Mouse (Mus musculus): ENCODE data around the gene Tnr.

The Tnr gene

DNA sequence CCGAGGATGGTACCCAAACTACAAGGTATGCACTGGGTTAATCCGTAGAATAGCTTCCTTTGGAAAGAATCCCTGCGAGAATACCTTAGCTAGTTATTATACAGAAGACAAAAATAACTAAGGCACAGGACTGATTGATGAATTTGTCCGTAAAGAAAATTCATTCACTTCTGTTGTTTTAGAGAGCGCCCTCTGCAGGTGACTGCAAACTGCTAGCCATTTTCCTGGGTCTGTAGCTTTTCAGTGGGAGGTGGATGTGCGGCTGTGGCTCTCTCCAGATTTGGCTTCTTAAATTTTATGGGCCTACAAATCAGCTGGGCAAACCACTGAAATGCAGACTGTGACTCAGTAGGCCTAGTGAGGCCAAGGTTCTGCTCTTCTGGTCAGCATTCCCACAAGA, 42.5 kb downstream of the Tnr start:
- no peak for DNase-seq (ENCODE audit: extremely low read depth, low read depth)

GRCm38 (mm10) chr1:159567171-159567570, 43.6 kb downstream of the Tnr start:
- DNase-seq (ENCODE audit: extremely low read depth, low read depth), result no peak

- no peak for DNase-seq (ENCODE audit: extremely low read depth, low read depth)
Observed at GRCm38 (mm10) chr1:159570270-159570669, 46.7 kb downstream of the Tnr start.

GRCm38 (mm10) chr1:159570831-159571230, 47.3 kb downstream of the Tnr start:
- DNase-seq (ENCODE audit: extremely low read depth, low read depth), result no peak

GRCm38 (mm10) chr1:159571951-159572350, 48.4 kb downstream of the Tnr start:
- DNase-seq (ENCODE audit: extremely low read depth, low read depth), result no peak

- DNase-seq (ENCODE audit: extremely low read depth, low read depth), result no peak
Observed at GRCm38 (mm10) chr1:159573116-159573515, 49.5 kb downstream of the Tnr start.

- DNase-seq (ENCODE audit: extremely low read depth, low read depth), result no peak
Observed at GRCm38 (mm10) chr1:159574661-159575060, 51.1 kb downstream of the Tnr start.

DNA sequence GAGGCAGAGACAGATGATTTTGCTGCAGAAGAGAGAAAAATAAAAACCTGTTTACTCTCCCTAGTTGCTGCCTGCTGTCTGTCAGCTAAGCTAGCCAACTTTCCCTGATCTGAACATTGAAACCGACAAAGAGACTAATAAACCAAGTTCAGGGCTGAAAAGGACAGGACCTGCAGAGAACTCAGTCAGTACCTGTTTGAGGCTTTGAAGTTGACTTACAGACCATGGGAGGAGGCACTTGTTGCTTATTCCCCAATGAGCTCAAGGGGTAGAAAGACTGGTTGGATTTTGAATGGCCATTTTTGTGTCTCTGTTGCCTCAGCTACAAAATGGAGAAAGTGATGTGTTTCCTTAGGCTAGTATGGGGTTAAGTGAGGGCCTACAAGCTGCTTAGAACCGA, 52.7 kb downstream of the Tnr start:
- DNase-seq (ENCODE audit: extremely low read depth, low read depth), result no peak

DNA sequence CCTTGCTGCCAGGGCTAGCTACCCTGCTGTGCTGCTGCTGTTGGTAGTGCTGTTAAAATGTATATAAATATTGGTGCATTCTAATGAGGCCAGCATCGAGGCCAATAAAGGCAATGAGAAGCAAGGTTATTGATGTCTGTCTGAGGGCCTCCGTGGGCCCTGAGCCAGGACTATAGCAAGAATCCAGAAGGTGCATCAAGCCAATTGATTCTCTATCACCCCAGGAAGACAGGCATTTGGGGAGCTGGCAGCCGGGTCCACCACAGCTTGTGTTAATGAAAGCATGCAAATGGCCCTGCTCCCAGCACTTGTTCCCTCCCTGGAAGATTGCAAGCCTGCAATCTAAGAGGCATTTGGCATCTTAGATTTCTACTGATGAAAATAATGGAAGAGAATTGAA, 54.8 kb downstream of the Tnr start:
- no peak for DNase-seq (ENCODE audit: extremely low read depth, low read depth)

- no peak for DNase-seq (ENCODE audit: extremely low read depth, low read depth)
Observed at GRCm38 (mm10) chr1:159580335-159580921, 56.9 kb downstream of the Tnr start.

DNA sequence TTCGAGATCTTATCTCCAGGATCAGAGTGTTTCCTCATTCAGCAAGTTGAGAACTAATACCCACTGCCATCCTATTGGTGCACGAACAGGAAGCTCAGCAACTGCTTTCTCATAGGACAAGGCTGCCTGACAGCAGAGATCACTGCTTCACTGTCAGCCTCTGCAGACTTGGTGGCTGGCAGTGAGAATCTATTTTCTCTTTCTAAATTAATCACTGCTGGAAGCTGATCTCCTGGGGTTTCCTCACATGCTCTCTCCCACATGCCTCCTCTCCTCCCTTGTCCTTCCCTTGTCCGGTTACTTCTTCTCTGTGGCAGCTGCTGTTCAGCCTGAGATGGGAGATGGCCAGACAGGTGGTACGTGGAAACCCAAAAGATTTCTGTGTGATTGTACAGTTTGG, 60.3 kb downstream of the Tnr start:
- no peak for DNase-seq (ENCODE audit: extremely low read depth, low read depth)

GRCm38 (mm10) chr1:159588741-159589140, 65.2 kb downstream of the Tnr start:
- DNase-seq (ENCODE audit: extremely low read depth, low read depth), result no peak

DNA sequence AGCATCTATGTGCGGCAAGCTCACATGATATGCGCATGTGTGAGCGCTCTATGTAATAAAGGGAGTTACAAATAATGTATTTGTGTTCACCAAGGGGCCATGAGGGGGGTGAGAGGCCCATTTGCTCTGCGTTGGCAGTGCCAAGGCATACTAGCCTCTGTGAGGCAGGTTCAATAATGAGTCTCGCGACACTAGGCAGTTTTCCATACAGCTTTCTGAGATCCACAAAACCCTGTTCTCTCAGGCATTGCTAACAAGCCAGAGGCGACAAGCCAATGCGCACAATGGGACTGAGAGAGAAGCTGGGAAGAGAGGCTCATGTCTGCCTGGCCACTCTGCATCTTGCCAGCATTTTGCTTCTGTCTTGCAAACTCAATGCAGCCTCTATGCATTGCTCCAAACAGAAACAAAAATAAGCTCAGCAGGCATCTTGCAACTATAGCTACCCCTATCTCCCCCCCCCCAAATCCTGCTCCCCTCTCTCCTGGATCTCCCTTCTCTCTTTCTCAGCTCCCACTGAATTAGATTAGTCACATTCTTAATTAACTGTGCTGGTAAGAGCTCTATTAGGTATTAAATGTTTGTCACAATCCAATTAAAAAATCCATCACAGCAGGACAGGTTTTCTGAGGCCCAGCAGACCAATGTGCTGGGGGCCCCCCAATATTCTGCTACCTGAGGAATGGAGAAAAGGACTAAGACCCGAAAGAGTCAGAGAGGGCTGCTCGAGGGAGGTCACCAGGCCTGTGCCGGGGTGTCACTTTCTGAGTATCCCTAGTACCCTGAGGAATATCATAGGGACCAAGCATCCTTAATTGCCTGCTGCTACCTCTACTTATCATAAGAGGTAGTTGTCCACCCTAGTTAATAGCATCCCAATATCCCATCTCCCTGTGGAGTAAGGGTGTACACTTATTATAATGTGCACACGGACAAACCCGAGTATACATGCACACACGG, 70.8 kb downstream of the Tnr start:
- no peak for DNase-seq (ENCODE audit: extremely low read depth, low read depth)

DNA sequence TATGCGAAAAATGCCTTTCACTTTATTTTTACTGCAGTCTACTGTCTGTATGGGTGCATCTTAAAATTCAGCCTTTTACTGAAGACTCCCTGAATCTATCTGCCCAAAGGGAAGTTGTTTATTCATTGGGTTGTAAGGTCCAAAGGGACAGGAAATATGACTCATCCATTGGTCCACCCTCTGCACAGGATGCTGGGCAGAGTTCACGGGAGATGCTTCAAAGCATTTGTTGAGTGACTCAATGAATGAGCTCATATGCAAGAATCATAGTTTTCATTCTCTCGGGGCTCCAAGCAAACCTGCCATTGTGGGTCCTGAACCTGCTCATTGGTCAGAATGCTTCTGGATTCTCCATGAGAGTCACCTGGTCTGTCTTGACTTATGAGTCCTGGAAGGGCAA, 72.2 kb downstream of the Tnr start:
- DNase-seq (ENCODE audit: extremely low read depth, low read depth), result no peak

- no peak for DNase-seq (ENCODE audit: extremely low read depth, low read depth)
Observed at GRCm38 (mm10) chr1:159596640-159597039, 73.1 kb downstream of the Tnr start.

GRCm38 (mm10) chr1:159613561-159613960, 90.0 kb downstream of the Tnr start:
- DNase-seq (ENCODE audit: extremely low read depth, low read depth), result no peak

DNA sequence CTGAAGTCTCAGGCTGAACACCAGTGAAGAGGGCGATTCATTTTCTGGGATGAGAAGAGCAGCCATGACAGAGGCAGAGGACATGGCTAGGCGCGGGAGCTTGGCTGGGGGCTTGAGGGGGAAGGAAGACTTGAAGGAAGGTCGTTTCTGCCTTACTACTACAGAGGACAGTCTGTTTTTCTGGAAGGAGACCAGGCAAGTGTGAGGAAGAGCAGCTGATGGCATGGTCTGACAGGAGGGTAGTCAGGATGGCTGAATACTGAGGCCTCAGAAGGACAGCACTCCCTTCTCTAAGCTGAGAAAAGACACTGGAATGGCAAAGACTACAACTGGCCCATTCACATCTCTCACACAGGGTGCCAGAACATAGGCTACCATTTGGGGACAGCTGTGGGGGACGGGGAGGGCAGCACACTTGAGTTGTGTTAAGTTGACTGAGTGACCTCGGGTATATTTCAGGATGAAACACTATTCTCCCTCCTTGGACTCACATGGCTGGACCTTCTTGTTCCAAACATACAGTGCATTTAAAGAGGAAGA, 90.6 kb downstream of the Tnr start:
- no peak for DNase-seq (ENCODE audit: extremely low read depth, low read depth)

DNA sequence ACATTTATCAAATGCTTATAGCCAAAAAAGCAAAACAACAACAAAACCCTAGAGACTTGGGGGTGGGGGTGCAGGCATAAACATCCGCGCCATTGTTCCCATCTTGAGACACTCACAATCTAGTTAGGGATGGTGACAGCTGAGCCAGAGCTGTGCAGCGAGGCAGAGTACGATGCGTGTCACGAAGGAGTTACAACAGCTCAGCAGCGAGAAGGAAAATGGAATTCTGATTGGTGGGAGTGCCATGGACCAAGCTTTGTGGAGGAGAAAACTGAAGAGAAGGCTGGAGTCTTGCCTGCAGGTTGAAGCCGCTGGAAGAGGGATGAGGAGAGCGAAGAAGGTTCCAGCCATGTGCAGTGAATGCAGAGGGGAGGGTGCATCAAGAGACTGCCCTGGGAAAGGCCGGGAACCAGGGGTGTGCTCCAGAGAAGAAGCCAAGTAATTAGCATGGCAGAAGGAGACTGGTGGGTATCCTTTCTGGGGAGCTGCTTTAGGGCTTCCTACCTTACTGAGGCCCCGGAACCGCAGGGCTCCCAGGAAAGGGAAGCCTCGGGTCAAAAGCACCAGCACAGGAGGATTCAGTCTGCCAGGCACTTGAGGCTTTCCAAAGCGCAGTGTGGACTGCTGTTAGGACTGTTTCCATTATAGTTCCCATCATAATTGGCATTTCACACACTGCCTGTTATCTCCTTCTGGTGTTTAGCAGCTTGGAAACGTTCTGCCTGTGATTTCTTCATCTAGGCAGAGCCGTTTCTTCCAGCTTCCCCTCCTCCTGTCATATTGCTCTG, 91.3 kb downstream of the Tnr start:
- no peak for DNase-seq (ENCODE audit: extremely low read depth, low read depth)

DNA sequence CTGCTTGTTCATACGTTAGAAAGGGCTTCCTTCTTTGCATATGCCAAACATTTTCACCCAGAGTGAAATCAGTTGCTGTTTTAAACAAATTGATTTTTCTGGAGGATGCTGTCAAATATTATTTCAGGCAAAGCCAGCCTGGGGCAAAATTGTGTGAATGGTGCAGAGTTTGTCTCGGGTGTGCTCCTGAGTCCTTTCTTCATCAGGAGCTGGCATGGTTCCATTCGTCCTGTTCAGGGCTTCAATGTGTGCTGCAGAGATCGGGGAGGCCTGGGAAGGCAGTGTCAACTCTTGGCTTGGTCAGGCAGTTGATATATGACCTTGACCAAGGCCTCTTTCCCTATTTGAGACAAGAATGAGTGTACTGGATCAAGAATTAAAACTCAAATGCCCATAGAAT, 92.1 kb downstream of the Tnr start:
- DNase-seq (ENCODE audit: extremely low read depth, low read depth), result no peak

DNA sequence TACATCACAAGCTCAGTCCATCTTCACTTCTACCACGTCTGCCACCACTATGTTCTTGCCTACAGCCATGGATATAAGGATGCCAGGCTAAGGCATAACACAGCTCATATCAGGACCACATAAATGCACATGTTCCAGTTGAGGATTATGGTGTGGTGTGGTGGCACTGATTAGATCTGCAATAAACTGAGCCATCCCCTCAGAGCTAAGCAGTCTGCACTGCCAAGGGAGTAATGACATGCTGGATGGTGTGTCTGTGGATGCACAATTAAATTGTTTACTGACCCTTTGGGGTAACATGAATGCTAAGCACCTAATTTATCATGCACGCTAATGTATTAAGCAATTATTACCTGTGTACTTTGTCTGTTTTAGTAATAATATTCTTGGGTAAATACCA, 95.6 kb downstream of the Tnr start:
- DNase-seq (ENCODE audit: extremely low read depth, low read depth), result no peak

GRCm38 (mm10) chr1:159621321-159621720, 97.8 kb downstream of the Tnr start:
- no peak for DNase-seq (ENCODE audit: extremely low read depth, low read depth)

- no peak for DNase-seq (ENCODE audit: extremely low read depth, low read depth)
Observed at GRCm38 (mm10) chr1:159629119-159629518, 105.5 kb downstream of the Tnr start.

Data from MEL-GATA-1-ER (cell line).